In genomic region chr12:106479878-106480194, GRCm38 (mm10) we compare ENCODE assay signal across 10 mouse cellular contexts.
DNase-seq lines count a peak whose midpoint lies in the region; ATAC-seq and TF ChIP-seq lines count a peak whose summit lies in the region.
"Had no signal": no experiment of that assay in that cellular context is flagged by ENCODE, and none has a peak within 500 bp of the region (broad histone marks: within the 10 kb centered on the region; RNA-seq: fewer than 3 reads in every experiment).

No protein-coding gene starts in this region.

- no peaks in the 10 kb centered on the region; the same call in 1 of the 2 replicates for H3K4me1 ChIP-seq in kidney, embryonic 14.5 days (ENCODE audit: control insufficient read depth, insufficient read depth, low read length)
- no peaks in the 10 kb centered on the region for H3K4me1 ChIP-seq in embryonic facial prominence, embryonic 14.5 days (ENCODE audit: control insufficient read depth, insufficient read depth, low read length)
- peaks cover 6% of the 10 kb centered on the region; the same call in 1 of the 2 replicates for H3K4me1 ChIP-seq in hindbrain, postnatal 0 days (ENCODE audit: insufficient read depth, low read length)
- peaks cover 49% of the 10 kb centered on the region for H3K4me1 ChIP-seq in midbrain, embryonic 14.5 days (ENCODE audit: control insufficient read depth, insufficient read depth, low read length)
- H3K4me1 ChIP-seq: megakaryocyte, embryonic 14.5 days had no signal

- no peak for DNase-seq in kidney, adult 11 months
- DNase-seq in embryonic facial prominence, embryonic 14.5 days (ENCODE audit: low spot score), result no peak
- DNase-seq in hindbrain, postnatal 0 days (ENCODE audit: low spot score), result no peak
- DNase-seq in midbrain, embryonic 14.5 days, result no peak
- DNase-seq in gastrocnemius, adult 2 months, result no peak
- no peak for DNase-seq in right cerebral cortex, postnatal 10 days (ENCODE audit: low spot score in 2 of 2)
- no peak for DNase-seq in thymus, postnatal 0 days (ENCODE audit: low spot score)
- DNase-seq: kidney, adult 8-10 months had no signal

- H3K4me3 ChIP-seq in kidney, embryonic 14.5 days (ENCODE audit: low read length), result peak overlapping the region; percentile 15
- H3K4me3 ChIP-seq in embryonic facial prominence, embryonic 14.5 days (ENCODE audit: low read depth, low read length), result peak overlapping the region; percentile 34
- H3K4me3 ChIP-seq in hindbrain, postnatal 0 days (ENCODE audit: low read length), result peak overlapping the region; percentile 19
- H3K4me3 ChIP-seq in midbrain, embryonic 14.5 days (replicated peaks; ENCODE audit: low read depth, low read length), result peak overlapping the region; percentile 21
- H3K4me3 ChIP-seq in gastrocnemius, adult 2 months, result no peak overlapping the region
- H3K4me3 ChIP-seq: megakaryocyte, embryonic 14.5 days had no signal

- H3K9ac ChIP-seq in kidney, embryonic 14.5 days (ENCODE audit: low read depth, low read length), result no peak overlapping the region
- H3K9ac ChIP-seq in embryonic facial prominence, embryonic 14.5 days (ENCODE audit: low read depth, low read length), result no peak overlapping the region
- no peak overlapping the region for H3K9ac ChIP-seq in hindbrain, postnatal 0 days (replicated peaks; ENCODE audit: low read length)
- H3K9ac ChIP-seq in midbrain, embryonic 14.5 days (replicated peaks; ENCODE audit: low read length), result no peak overlapping the region; the same call in 1 of the 2 replicates

- WGBS in kidney, embryonic 14.5 days, result 8% methylated on average over 6 of the region's 6 CpGs
- WGBS in embryonic facial prominence, embryonic 14.5 days, result 8% methylated on average over 6 of the region's 6 CpGs
- 18% methylated on average over 6 of the region's 6 CpGs for WGBS in hindbrain, postnatal 0 days
- WGBS in midbrain, embryonic 14.5 days, result 3% methylated on average over 6 of the region's 6 CpGs

- no peak overlapping the region; the same call in 1 of the 2 replicates for H3K4me2 ChIP-seq in kidney, embryonic 14.5 days (replicated peaks; ENCODE audit: low read depth, low read length)
- peak overlapping the region; percentile 47 for H3K4me2 ChIP-seq in embryonic facial prominence, embryonic 14.5 days (ENCODE audit: low read depth, low read length)
- peak overlapping the region; percentile 48 for H3K4me2 ChIP-seq in hindbrain, postnatal 0 days (ENCODE audit: low read depth, low read length)
- H3K4me2 ChIP-seq in midbrain, embryonic 14.5 days (ENCODE audit: low read length), result peak overlapping the region; percentile 53

- H3K27ac ChIP-seq in kidney, embryonic 14.5 days (ENCODE audit: low read depth, low read length), result no peak overlapping the region
- H3K27ac ChIP-seq in embryonic facial prominence, embryonic 14.5 days (replicated peaks; ENCODE audit: low read depth, low read length), result no peak overlapping the region
- no peak overlapping the region for H3K27ac ChIP-seq in hindbrain, postnatal 0 days
- peak overlapping the region; percentile 75 for H3K27ac ChIP-seq in midbrain, embryonic 14.5 days (replicated peaks; ENCODE audit: low read depth, low read length)
- no peak overlapping the region for H3K27ac ChIP-seq in gastrocnemius, adult 2 months

- ATAC-seq in kidney, embryonic 14.5 days (ENCODE audit: low FRiP score, low TSS enrichment), result no peak
- no peak for ATAC-seq in embryonic facial prominence, embryonic 14.5 days (ENCODE audit: low read depth)
- no peak for ATAC-seq in hindbrain, postnatal 0 days
- ATAC-seq in midbrain, embryonic 14.5 days (ENCODE audit: low FRiP score, low TSS enrichment), result no peak

- no peaks in the 10 kb centered on the region for H3K9me3 ChIP-seq in kidney, embryonic 14.5 days (ENCODE audit: control insufficient read depth, low read length)
- no peaks in the 10 kb centered on the region for H3K9me3 ChIP-seq in embryonic facial prominence, embryonic 14.5 days (ENCODE audit: control insufficient read depth, low read length)
- H3K9me3 ChIP-seq in hindbrain, postnatal 0 days (ENCODE audit: low read length), result no peaks in the 10 kb centered on the region
- H3K9me3 ChIP-seq in midbrain, embryonic 14.5 days (ENCODE audit: control insufficient read depth, low read length), result no peaks in the 10 kb centered on the region

- TF ChIP-seq CTCF in hindbrain, postnatal 0 days (IDR thresholded peaks at IDR 0.05; ENCODE audit: low read depth), result no peak
- TF ChIP-seq CTCF in gastrocnemius, adult 2 months (IDR thresholded peaks at IDR 0.05), result no peak

- H3K27me3 ChIP-seq in kidney, embryonic 14.5 days (ENCODE audit: control insufficient read depth, insufficient read depth, low read length), result peaks cover 46% of the 10 kb centered on the region
- peaks cover 58% of the 10 kb centered on the region for H3K27me3 ChIP-seq in embryonic facial prominence, embryonic 14.5 days (replicated peaks; ENCODE audit: control insufficient read depth, insufficient read depth, low read length)
- peaks cover 26% of the 10 kb centered on the region for H3K27me3 ChIP-seq in hindbrain, postnatal 0 days (ENCODE audit: insufficient read depth, low read length)
- peaks cover 4% of the 10 kb centered on the region; the same call in 1 of the 2 replicates for H3K27me3 ChIP-seq in midbrain, embryonic 14.5 days (ENCODE audit: control insufficient read depth, insufficient read depth, low read length)

- intact Hi-C loops in gastrocnemius, adult 2 months (cut with DNase I), result no loop called here

- no peaks in the 10 kb centered on the region for H3K36me3 ChIP-seq in kidney, embryonic 14.5 days (ENCODE audit: control insufficient read depth, insufficient read depth, low read length)
- H3K36me3 ChIP-seq in embryonic facial prominence, embryonic 14.5 days (ENCODE audit: control insufficient read depth, insufficient read depth, low read length), result no peaks in the 10 kb centered on the region
- no peaks in the 10 kb centered on the region for H3K36me3 ChIP-seq in hindbrain, postnatal 0 days (ENCODE audit: insufficient read depth, low read length)
- H3K36me3 ChIP-seq in midbrain, embryonic 14.5 days (ENCODE audit: control insufficient read depth, insufficient read depth, low read length), result no peaks in the 10 kb centered on the region
